Mouse (Mus musculus): ENCODE measurements at regions not wholly inside any gene's neighbourhood (a gene's known extent, or its start where the extent isn't known, plus 50 kb on each side); places are given as distances from the start of the nearest gene placed in this dataset.

GRCm38 (mm10) chr14:31953783-31954182 lies 75.0 kb upstream of the Galnt15 start:
- H3K27me3 ChIP-seq (ENCODE audit: control insufficient read depth, insufficient read depth, low read length): no peaks in the 10 kb centered on the region
- 92% methylated on average over 4 of the region's 4 CpGs for WGBS
- H3K4me1 ChIP-seq (ENCODE audit: control insufficient read depth, insufficient read depth, insufficient read length): no peaks in the 10 kb centered on the region
- no peak for TF ChIP-seq CTCF (IDR thresholded peaks at IDR 0.05; ENCODE audit: extremely low read depth, insufficient read depth, insufficient read length, insufficient replicate concordance)
- no peak overlapping the region for H3K4me3 ChIP-seq (ENCODE audit: extremely low read depth, insufficient read depth, insufficient read length)
- no peaks in the 10 kb centered on the region for H3K36me3 ChIP-seq (ENCODE audit: control insufficient read depth, insufficient read depth, low read length)
- H3K27ac ChIP-seq (ENCODE audit: insufficient read depth, low read length): no peak overlapping the region
- no peak for DNase-seq (ENCODE audit: low read depth in 1 of 2, low spot score in 2 of 2)

- 3% methylated on average over 4 of the region's 4 CpGs for WGBS
- DNase-seq (ENCODE audit: low read depth in 1 of 2, low spot score in 2 of 2): peak; percentile 32 to 66
- no peaks in the 10 kb centered on the region for H3K4me1 ChIP-seq (ENCODE audit: control insufficient read depth, insufficient read depth, insufficient read length)
Observed at GRCm38 (mm10) chr14:31954945-31955344, 73.8 kb upstream of the Galnt15 start.

GRCm38 (mm10) chr14:31957211-31957638 lies 71.6 kb upstream of the Galnt15 start:
- Histone ChIP-seq H3K4me3 (ENCODE audit: extremely low read depth, insufficient read depth, insufficient read length) (no peak overlapping the region), H3K4me1 (ENCODE audit: control insufficient read depth, insufficient read depth, insufficient read length) (no peaks in the 10 kb centered on the region), H3K36me3 (ENCODE audit: control insufficient read depth, insufficient read depth, low read length) (no peaks in the 10 kb centered on the region), H3K27ac (ENCODE audit: insufficient read depth, low read length) (no peak overlapping the region), H3K27me3 (ENCODE audit: control insufficient read depth, insufficient read depth, low read length) (no peaks in the 10 kb centered on the region)
- WGBS: 81% methylated on average over 10 of the region's 10 CpGs
- no peak for TF ChIP-seq CTCF (IDR thresholded peaks at IDR 0.05; ENCODE audit: extremely low read depth, insufficient read depth, insufficient read length, insufficient replicate concordance)
- TF ChIP-seq POLR2A (IDR thresholded peaks at IDR 0.05; ENCODE audit: low read depth, low read length): no peak
- DNase-seq (ENCODE audit: low read depth in 1 of 2, low spot score in 2 of 2): no peak

More at GRCm38 (mm10) chr14:31954945-31955344, 73.8 kb upstream of the Galnt15 start:
- Histone ChIP-seq H3K27ac (ENCODE audit: insufficient read depth, low read length) (no peak overlapping the region), H3K27me3 (ENCODE audit: control insufficient read depth, insufficient read depth, low read length) (no peaks in the 10 kb centered on the region), H3K4me3 (ENCODE audit: extremely low read depth, insufficient read depth, insufficient read length) (no peak overlapping the region), H3K36me3 (ENCODE audit: control insufficient read depth, insufficient read depth, low read length) (no peaks in the 10 kb centered on the region)
- TF ChIP-seq CTCF (IDR thresholded peaks at IDR 0.05; ENCODE audit: extremely low read depth, insufficient read depth, insufficient read length, insufficient replicate concordance) (peak; percentile 64; the same call in 1 of the 2 replicates), POLR2A (IDR thresholded peaks at IDR 0.05; ENCODE audit: low read depth, low read length) (no peak)

DNA sequence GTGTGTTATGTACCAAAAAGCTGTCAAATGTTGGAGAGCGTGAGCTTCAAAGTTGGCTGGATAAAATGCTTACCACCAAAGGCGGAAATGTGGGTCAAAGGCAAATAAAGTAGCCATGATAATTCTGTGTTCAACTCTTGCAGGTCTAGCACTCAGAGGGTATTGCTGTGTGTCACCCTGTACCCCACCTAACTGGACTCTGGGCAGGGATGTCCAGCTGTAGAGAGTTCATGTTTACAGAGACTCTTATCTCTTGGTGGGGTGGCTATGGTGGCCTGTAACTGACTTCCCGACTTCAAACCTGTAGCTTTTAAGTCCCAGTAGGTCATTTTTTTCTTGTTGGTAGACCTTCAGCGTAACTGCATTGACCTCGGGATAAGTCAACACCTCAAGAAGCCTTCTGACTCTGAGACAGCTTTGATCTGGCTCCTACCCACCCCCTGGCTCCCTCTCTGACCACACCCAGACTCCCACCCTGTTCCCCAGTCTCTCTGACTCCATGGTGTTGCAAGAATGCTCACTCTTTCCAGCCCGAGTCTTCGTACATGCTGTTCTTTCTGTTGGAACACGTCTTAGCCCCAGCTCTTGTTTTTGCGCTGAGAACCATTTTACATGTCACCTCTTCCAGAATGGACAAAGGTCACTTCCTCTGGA lies 68.5 kb upstream of the Galnt15 start:
- H3K4me3 ChIP-seq (ENCODE audit: extremely low read depth, insufficient read depth, insufficient read length): no peak overlapping the region
- no peaks in the 10 kb centered on the region for H3K4me1 ChIP-seq (ENCODE audit: control insufficient read depth, insufficient read depth, insufficient read length)
- 87% methylated on average over 9 of the region's 9 CpGs for WGBS
- no peak overlapping the region for H3K27ac ChIP-seq (ENCODE audit: insufficient read depth, low read length)
- no peaks in the 10 kb centered on the region for H3K36me3 ChIP-seq (ENCODE audit: control insufficient read depth, insufficient read depth, low read length)
- H3K27me3 ChIP-seq (ENCODE audit: control insufficient read depth, insufficient read depth, low read length): no peaks in the 10 kb centered on the region
- TF ChIP-seq CTCF (IDR thresholded peaks at IDR 0.05; ENCODE audit: extremely low read depth, insufficient read depth, insufficient read length, insufficient replicate concordance) (no peak), POLR2A (IDR thresholded peaks at IDR 0.05; ENCODE audit: low read depth, low read length) (no peak)
- DNase-seq (ENCODE audit: low read depth in 1 of 2, low spot score in 2 of 2): no peak

DNA sequence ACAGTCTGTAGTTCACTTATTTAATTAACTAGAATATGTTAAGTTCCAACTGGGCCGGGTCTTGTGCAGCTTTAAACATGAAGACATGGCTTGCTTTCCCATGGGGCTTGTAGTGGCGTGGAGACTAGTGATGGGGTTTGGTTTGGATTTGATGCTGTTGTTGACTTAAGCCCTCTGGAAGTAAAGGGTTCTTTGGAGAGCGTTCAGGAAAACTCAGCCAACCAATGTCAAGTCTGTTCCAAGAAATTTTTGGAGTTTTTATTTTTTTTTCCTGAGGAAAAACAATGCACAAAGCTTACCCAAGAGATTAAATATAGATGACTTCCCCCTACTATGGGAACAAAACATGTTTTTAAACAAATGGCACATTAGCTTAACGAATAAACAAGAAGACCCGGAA lies 67.3 kb upstream of the Galnt15 start:
- Histone ChIP-seq H3K4me1 (ENCODE audit: control insufficient read depth, insufficient read depth, insufficient read length) (no peaks in the 10 kb centered on the region), H3K36me3 (ENCODE audit: control insufficient read depth, insufficient read depth, low read length) (no peaks in the 10 kb centered on the region), H3K27ac (ENCODE audit: insufficient read depth, low read length) (no peak overlapping the region), H3K4me3 (ENCODE audit: extremely low read depth, insufficient read depth, insufficient read length) (no peak overlapping the region), H3K27me3 (ENCODE audit: control insufficient read depth, insufficient read depth, low read length) (no peaks in the 10 kb centered on the region)
- DNase-seq (ENCODE audit: low read depth in 1 of 2, low spot score in 2 of 2): no peak
- TF ChIP-seq CTCF (IDR thresholded peaks at IDR 0.05; ENCODE audit: extremely low read depth, insufficient read depth, insufficient read length, insufficient replicate concordance) (no peak), POLR2A (IDR thresholded peaks at IDR 0.05; ENCODE audit: low read depth, low read length) (no peak)
- WGBS: 84% methylated on average over 5 of the region's 5 CpGs

- H3K4me3 ChIP-seq (ENCODE audit: extremely low read depth, insufficient read depth, insufficient read length): no peak overlapping the region
- TF ChIP-seq CTCF (IDR thresholded peaks at IDR 0.05; ENCODE audit: extremely low read depth, insufficient read depth, insufficient read length, insufficient replicate concordance): no peak
- no peak for TF ChIP-seq POLR2A (IDR thresholded peaks at IDR 0.05; ENCODE audit: low read depth, low read length)
- H3K27ac ChIP-seq (ENCODE audit: insufficient read depth, low read length): no peak overlapping the region
- no peaks in the 10 kb centered on the region for H3K27me3 ChIP-seq (ENCODE audit: control insufficient read depth, insufficient read depth, low read length)
- H3K36me3 ChIP-seq (ENCODE audit: control insufficient read depth, insufficient read depth, low read length): no peaks in the 10 kb centered on the region
- no peak for DNase-seq (ENCODE audit: low read depth in 1 of 2, low spot score in 2 of 2)
- 42% methylated on average over 12 of the region's 12 CpGs for WGBS
- H3K4me1 ChIP-seq (ENCODE audit: control insufficient read depth, insufficient read depth, insufficient read length): no peaks in the 10 kb centered on the region
Observed at GRCm38 (mm10) chr14:31963131-31963911, 65.5 kb upstream of the Galnt15 start.

DNA sequence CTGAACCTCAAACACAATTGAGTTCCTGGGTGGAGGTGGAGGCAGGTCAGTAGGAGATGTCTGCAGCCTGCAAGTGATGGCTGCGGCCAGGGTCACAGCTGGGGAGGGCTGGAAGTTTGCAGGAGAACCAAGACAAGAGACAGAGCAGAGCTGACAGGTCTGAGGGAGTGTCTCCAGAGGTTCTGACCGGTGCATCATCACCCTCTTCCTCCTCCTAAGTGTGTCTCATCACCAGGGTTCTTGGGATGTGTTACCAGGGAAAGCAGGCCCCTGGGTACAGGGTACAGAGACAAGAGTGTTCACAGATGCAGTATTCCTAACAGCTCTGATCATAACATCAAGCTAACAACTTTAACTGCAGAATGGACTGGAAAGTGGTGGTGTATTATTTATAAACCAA lies 64.7 kb upstream of the Galnt15 start:
- DNase-seq (ENCODE audit: low read depth in 1 of 2, low spot score in 2 of 2): no peak
- WGBS: 73% methylated on average over 2 of the region's 2 CpGs
- no peak for TF ChIP-seq POLR2A (IDR thresholded peaks at IDR 0.05; ENCODE audit: low read depth, low read length)
- TF ChIP-seq CTCF (IDR thresholded peaks at IDR 0.05; ENCODE audit: extremely low read depth, insufficient read depth, insufficient read length, insufficient replicate concordance): no peak

More for the DNA sequence above, 64.7 kb upstream of the Galnt15 start:
- no peak overlapping the region for H3K4me3 ChIP-seq (ENCODE audit: extremely low read depth, insufficient read depth, insufficient read length)
- no peaks in the 10 kb centered on the region for H3K27me3 ChIP-seq (ENCODE audit: control insufficient read depth, insufficient read depth, low read length)
- no peaks in the 10 kb centered on the region for H3K4me1 ChIP-seq (ENCODE audit: control insufficient read depth, insufficient read depth, insufficient read length)
- H3K36me3 ChIP-seq (ENCODE audit: control insufficient read depth, insufficient read depth, low read length): no peaks in the 10 kb centered on the region
- no peak overlapping the region for H3K27ac ChIP-seq (ENCODE audit: insufficient read depth, low read length)

Data from spleen, adult 2 months (tissue).